Mouse (Mus musculus) CD4-positive helper T cell, adult 2 months (primary cell): ENCODE measurements around the gene Gm572.

Experiments
- DNase-seq: peaks from one replicate; pipeline ENCODE4 v3.0.0-alpha.2; 2012; ENCODE audit warnings: low read depth, missing footprints, low spot score

Gm572 gene

DNA sequence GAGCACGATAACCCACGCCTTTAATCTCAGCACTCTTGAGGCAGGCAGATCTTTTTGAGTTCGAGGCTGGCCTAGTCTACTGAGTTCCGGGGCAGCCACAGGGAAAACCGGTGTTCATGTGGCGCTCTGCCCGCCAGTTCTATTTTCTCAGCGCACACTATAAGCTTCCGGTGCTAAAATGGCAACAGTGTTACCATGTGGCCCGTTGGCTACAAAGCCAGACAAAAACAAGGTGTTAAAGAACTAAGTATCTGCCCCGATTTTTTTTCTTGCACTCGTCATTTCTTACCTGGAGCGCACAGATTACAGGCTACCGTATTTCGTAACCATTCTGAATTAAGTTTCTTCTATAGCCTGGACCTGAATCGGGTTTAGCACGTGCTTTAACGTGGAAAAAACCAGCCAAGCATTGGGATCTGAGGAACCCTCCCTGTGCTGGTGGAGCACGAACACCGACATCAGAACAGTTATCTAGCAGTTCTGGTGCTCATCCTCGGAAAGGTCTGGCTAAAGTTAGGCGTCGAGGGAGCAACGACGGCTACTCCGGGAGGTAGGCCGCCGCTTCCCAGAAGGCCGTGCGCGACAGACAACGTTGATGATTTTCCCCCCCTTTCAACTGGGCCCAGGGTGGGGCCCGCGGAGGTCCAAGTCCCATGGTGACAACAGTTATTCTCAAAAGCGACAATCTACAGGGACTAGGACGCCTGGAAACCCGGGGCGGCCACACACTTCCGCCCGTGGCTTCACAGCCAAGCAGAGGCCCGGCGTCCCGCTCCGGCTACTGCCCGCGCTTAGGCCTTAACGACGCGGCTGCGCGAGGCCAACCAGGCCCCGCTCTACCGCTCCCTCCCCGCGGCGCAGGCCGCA is 17.1 kb upstream of the Gm572 start:
- DNase-seq: peak; percentile 78

DNA sequence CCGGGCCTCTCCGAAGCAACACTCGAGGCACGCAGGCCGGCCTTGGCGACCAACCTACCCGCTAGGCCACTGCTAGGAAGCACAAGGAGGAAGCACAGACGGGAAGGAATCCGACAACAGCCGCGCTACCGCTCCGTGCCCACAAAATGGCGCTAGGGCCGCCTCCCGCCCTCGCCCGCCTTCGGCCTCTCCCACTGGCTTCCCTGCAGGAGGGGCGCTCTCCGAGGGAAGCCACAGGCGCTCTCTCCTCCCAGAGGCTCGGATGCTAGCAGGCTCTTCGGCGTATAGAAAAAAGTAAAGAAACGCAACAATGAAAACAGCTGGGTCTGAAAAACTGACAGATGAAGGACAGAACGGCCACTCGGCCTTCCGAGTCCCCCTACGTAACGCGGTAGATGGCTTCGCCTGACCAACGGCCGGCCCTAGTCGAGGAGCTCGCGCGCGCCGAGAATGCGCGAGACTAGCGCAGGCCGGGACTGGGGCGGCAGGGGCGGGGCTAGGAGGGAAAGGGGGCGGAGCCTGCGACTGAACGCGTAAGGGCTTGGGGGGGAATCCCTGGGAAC is 16.4 kb upstream of the Gm572 start, which contains the start of gene Tardbp:
TSS of gene Tardbp (minus strand) at position 397 of the 563 bp plus-strand sequence.
- peak; percentile 97 for DNase-seq

DNA sequence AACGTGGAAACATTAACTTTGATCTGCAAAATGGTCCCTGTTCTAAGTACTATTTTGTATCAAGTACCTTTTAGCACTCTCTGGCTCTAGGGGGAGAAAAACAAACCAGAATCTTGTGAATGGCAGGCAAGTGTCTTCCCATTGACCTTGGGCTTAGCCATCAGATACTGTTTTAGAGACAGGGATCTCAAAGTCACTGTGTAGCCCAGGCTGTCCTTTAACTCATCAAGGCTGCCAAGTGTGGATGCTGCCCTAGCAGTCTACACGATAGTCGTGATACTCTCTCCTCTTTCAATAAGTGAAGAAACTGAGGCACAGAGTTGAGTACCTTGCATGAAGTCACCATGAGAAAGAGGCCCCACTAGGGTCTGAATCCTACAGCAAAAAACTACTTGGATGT is 15.9 kb upstream of the Gm572 start:
- no peak for DNase-seq

DNA sequence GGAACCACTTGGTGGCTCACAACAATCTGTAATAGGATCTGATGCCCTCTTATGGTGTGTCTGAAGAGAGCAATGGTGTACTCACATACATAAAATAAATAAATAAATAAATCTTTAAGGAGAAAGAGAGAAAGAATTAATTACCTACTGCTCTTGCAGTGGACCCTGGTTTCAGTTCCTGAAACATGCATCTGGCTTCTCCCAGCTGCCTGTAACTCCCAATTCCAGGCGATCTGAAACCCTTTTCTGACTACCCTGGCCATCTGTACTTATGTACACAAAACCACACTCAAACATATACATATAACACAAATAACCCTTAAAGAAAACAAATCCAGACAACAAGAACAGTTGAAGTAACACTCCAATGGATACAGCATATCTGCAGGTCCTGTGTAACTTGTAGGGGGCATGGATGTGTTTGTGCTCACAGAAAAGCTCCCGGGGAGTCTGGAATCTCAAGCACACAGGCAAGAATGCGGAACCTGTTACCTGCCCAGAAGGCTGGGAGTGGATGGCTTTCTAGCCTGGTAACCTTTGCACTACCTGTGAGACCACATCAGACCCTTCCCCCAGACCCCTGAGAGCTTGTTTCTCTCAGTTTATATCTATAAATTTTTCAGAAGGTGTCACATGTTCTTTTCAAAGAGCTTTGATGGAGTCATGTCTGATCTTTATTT is 11.0 kb upstream of the Gm572 start:
- no peak for DNase-seq

DNA sequence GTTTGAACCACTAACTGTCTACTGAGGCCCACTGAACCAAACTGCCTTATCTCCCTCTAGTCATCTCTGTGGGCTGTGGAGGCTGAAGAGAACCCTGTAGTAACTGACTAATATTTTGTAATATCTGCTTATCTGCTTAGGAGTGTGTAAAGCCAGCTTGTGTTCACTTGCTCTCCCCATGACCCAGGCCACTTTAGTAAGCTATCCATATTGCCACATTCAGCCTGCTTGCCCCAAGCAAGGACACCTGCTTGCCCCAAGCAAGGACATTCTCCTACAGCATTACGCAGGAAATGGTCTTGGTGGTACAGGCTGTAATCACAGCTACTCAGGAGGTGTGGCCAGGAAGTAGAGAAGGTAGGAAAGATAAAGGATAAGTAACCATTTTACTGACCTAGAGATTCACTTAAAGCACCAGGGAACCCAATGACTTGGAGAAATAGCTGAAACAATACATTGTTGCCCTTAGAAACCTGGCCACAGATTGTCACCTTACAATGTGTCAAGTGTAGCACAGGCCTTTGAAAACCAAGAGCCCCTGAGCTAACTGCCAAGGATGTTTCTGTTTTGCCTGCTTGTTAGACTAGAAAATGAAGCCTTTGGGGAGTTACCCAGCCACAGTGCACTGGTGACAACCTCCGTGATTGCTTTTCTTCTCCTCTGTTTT is 9.6 kb upstream of the Gm572 start:
- DNase-seq: no peak

DNA sequence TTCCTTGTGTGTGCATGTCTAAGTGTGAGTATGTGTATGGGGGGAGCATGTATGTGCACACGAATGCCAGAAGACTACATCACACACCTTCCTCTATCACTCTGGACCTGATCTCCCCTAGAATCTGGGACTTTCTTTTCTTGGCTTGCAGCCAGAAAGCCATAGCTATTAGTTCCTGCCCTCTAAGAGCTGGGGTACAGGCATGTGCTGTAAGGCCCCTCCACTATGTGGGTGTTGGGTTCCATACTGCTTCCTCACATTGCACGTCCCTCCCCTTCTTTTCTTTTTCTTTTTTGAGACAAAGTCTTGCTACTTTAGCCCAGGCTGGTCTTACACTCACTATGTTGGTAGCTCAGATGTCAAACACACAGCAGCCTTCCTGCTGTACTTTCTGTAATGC is 7.8 kb upstream of the Gm572 start:
- no peak for DNase-seq

DNA sequence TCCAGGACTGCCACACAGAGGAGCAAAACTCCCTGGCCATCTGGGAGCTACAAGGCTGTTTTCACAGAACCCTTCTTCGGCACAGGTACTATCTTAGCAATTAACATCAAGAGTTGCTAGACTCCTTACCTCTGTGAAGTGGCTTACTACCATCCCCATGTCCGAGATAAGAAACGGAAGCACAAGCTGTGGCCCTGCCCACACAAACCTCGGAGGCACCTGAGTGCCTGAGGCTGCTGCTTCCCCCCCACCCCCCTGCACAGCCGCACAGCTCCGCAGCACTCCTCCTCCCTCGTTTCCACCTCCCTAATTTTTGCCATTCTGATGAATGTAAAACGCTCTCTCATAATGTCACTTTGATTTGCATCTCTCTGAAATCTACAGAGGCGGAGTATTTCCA is 4.8 kb upstream of the Gm572 start:
- DNase-seq: peak; percentile 43

DNA sequence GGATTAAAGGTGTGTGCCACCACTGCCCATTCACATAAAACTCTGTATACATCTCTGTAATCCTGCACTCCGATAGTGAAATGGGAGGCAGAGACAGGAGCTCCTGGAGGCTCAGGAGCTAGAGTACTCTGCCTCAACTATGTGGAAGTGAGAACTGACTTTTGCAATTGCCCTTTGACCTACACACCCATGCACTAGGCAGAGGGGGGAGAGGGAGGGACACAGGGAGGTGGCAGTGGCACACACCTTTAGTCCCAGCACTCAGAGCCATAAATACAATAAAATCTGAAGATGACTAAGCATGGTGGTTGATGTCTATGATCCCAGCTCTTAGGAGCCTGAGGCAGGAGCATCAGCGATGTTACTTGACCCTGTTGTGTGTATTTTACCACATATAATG is 3.7 kb upstream of the Gm572 start:
- DNase-seq: no peak

DNA sequence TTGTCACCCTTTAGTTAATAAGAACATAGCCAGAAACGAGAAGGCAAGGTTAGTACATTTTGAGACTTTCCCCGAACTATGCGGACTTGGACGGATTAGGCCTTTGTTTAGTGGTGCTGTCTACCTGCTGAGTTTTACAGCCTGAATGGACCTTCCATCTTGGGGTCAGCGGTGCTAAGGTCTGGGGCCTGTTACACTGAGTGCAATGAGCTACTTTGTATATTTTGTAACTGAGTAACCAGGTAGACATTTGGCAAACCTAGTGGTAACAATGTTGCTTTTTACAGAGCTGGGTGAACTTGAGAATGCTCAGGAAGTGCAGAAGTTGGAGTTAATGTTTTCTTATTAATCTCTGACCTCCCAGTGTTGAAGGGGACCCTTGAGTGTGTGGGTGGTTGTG is 2.0 kb upstream of the Gm572 start:
- no peak for DNase-seq

DNA sequence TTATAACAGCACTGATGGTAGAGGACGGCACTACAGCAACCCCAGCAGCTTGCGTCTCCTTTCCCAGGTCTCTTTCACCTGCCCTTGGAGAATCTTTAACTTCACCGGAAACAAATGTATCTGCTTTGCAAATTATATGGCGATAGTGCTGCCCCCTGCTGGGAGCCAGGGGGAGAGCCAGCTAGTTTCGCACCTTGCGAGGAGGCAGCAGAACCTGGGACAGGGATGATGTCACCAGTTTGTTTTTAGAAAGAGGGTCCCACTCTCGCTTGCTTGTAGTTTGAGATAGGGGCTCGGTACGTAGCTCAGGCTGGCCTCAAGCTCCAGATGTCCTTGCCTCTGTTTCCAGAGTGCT is 1.0 kb downstream of the Gm572 start:
- peak; percentile 76 for DNase-seq

DNA sequence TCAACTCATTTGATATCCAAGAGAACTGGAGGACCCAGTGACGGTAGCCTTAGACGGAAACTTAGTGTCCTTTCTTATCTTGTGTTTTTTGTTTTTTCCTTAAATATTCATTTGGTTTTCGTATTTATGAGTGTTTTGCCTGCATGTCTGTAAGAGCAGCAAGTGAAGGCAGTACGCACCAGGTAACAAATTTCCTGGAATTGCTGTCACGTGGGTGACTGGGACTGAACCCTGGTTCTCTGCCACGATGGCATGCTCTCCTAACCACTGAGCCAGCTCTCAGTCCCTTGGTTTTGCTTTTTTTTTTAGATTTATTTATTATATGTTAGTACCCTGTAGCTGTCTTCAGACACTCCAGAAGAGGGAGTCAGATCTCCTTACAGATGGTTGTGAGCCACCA is 1.8 kb downstream of the Gm572 start:
- DNase-seq: no peak

DNA sequence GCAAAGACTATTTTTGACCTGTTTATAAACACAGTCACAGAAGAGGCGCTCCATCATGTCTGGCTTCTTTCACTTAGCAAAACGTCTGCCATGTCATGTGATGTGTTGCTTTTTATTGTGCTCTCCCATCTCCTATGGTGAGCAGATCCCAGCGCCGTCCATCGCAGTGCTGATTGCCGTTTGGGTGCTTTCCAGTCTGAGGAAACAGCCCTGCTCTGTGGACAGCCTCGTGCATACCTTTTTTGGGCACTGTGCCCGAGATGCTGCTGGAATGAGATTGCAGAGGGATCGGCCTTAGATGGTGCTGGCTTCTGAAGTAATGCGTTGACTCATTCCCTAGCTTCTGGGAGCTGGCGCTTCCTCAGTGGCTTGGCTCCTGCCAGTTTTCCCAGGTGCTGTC is 3.5 kb downstream of the Gm572 start:
- no peak for DNase-seq

DNA sequence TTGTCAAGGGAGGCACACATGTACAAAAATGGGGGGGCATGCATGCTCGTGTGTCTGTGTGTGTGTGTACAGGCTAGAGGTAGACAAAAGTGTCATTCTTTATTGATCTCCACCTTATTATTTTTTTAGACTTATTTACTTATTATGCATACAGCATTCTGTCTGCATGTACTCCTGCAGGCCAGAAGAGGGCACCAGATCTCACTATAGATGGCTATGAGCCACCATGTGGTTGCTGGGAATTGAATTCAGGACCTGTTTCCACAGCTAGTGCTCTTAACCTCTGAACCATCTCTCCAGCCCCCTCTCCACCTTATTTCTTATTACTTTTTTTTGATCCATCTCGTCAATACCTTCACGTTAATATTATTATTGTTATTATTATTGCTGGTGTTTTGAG is 6.2 kb downstream of the Gm572 start:
- DNase-seq: no peak

DNA sequence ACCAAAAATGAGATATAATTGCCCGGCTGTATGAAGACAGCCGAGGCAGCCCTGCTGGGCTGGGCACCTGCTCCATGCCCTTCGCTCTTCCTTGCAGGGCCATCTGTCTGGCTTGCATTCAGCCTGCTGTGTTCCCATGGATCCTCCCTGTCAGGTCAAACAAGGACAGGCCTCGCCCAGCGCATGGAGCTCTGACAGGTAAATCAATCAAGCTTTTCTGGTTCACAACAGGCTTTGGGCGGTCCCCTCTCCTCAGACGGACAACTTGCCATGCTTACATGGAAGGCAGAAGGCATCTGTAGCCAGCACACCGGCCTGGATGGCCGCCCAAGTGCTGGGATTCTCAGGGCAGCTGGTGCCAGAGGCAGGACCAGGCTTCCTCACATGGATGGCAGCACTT is 7.9 kb downstream of the Gm572 start:
- no peak for DNase-seq

DNA sequence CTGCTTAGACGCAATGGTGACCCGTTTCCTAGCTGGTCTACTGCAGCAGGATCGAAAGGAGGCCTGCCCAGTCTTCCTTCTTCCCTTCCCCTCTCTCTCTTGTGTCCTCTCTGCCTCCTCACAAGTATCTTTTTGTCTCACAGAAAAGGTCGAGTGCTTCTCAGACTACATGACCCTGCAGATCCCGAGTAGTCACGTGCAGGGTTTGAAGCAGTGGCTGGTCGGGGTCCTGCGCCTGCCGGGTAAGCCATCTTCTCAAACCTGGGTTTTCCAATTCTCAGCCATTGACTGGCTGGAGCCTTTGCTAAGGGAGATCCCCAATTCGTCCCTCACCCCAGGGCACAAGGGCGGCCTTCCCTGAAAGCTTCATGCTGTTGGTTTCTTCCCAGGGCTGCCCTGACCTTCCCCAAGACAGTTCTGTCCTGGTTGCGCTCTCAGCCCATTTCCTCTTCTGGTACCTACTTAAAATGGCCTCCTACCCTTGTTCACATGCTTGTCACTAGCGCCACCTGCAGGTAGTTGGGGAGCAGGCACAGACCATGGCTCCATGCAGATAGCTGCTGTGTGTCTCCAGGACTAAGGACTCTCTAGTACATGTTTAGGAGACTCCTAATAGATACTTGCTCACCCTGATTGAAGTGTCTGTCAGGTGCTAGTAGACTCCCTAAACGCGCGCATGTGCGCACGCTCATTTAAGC is 11.7 kb downstream of the Gm572 start:
- DNase-seq: peak; percentile 36

DNA sequence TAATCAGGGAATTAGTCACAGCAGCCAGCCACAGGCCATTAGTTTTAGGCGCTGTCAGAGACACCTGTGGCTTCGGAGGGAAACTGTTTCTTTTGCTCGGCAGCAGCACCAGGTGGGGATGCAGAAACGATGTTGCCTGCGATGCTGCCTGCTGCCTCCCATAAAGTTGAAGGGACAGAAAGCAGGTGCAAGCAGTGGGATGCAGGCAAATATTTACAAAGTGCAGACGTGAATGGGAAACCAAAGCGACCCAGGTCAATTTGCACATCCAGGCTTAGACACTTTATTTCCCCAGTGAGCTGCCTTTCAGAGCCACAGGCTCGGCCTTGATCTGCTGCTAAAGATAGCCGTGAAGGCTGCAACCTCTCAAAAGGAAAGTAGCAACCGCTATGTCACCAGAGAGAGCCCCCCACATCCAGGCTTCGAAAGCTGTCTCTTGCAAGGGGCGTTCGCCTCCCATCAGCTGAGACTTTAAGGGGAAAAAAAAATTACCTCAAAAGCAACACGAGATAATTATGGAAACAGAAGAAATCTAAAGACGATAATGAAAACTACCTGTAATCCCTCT is 13.7 kb downstream of the Gm572 start:
- DNase-seq: no peak

DNA sequence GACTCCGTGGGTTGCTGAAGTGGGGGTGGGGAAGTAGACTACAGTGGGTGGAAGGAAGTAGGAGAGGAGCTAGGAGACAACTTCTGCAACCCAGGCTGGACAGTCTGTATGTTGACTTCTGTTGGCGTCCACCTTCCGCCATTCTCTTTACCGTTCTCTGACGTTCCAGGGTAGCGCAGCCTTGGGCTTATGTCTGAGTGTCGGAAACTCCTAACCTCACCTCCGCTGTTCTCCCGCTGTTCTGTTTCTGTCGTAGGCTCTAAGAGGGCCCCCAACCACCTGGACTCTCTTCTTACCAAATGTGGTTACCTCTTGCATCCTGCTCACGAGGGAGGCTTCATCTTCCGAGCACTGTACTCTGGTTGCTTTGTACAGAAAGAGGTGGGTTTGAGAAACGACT is 14.7 kb downstream of the Gm572 start:
- peak; percentile 39 for DNase-seq

DNA sequence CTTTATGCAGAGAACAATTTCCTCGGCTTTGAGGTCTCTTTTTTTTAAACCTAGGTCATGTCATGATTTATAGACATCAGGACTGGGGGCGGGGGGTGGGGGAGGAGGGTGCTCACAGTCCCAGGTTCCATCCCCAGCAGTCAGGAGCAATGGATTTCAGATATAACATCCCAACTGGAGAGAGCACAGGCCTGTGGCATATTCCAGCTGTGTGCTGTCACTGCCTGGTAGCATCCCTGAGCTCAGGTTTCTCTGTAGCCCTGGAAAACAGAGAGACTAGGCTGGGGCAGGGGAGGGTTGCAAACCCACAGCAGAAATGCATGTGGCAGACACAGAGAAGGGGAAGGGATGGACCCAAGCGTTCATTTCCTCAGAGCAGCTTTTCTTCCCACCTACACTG is 17.1 kb downstream of the Gm572 start:
- DNase-seq: no peak

DNA sequence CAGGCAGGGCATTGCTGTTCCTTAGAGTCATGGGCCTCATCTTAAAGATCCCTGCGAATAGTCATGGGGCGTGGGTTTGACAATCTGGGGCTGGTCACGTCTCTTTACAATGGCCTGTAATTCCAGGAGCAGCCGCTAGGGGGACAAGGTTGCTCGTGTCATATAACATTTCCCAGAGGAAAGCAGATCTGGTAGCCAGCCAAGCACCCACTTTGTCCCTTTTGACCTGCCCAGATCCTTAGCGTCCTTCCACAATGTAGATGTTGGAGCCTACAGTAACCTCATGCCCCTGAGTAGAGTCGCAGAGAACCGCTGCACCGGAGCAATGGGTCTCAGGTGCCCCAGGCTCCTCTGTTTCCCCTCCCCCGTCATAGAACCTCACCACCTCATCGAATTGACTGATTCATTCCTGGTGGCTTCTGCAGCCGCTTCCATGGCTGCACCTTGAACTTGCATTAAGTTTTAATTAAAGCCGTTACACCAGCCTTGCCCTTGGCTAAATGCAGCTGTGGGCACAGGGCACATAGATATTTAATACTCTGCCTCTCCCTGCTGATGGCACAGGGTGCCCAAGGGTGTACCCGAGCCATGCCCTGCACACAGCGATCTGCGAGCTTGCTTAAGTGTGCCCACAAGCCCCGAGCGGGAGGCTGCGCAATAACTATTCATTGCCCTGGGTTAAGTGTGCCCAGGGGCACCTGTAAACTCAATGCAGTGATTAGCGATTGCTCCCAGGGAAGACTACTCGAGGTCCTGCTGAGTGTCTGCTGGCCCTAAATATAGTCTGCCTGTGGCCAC is 19.2 kb downstream of the Gm572 start:
- DNase-seq: peak; percentile 53

DNA sequence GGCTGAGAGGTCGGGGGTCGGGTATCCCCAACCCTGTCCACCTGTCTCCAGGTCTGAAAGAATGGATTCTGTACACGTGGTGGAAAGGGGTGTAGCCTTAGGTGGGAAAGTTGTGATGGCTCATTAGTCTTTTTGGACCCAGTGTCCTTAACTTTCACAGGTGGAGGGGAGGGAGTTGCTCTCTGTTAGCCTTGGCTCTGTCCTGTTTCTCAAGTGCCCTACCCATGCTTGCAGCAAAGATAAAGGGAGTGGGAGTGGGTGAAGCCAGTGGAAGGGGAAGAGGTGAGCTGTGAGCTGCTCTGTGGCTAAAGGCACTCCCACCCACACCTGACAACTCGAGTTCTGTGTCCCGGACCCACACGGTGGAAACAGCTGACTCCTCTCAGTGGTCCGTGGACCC is 20.2 kb downstream of the Gm572 start:
- DNase-seq: no peak

DNA sequence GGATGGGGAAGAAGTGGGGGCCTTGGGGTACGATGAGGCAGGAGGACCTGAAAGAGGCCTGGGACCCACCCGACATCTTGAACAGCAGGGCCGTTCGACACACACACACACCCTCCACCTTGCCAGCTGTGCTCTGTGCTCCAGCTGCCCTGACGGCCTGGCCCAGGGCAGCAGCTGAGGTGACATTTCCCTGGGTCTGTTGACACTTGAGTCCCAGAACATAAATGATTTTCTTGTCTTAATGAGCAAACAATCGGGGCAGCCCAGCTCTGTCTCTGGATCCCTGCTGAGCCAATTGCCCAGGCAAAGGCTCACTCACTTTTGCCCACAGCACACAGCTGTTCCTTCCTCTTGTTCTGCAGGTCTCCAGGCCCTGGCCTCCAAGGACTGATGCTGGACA is 20.9 kb downstream of the Gm572 start:
- no peak for DNase-seq
